In the genomic region with DNA sequence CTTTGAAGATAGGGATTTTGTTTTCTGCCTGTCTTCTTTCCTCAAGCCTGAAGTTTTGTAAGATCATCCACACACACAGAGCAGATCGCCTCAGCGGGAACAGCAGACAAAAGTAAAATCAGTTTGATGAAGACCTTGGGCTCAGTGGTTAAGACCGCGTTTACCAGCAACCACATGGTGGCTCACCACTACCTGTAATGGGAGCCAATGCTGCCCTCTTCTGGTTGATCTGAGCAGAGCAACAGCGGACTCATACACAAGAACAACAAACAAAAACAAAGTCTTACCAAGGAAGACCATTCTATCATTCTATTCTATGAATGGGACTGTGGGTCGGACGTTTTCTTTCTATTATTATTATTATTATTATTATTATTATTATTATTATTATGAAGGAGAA, we compare ENCODE assay signal across 9 mouse cellular contexts. TPM values are rescaled to one million over a fixed set of nuclear protein-coding genes. Genes with fewer than 3 reads are reported as not detected.
DNase-seq lines count a peak whose midpoint lies in the region; ATAC-seq and TF ChIP-seq lines count a peak whose summit lies in the region.
"Had no signal": no experiment of that assay in that cellular context is flagged by ENCODE, and none has a peak within 500 bp of the region (broad histone marks: within the 10 kb centered on the region; RNA-seq: fewer than 3 reads in every experiment).

No protein-coding gene starts in this region.

- intact Hi-C loops in heart, adult 2 months (cut with DNase I), result loop anchor here (2.0 kb wide), 1 partner anchor 72 kb away; no protein-coding TSS in a partner anchor
- intact Hi-C loops in left cerebral cortex, postnatal 10 days (cut with DNase I), result no loop called here

- H3K4me2 ChIP-seq in midbrain, embryonic 13.5 days (replicated peaks), result no peak overlapping the region

- peak; percentile 89 for TF ChIP-seq CTCF in heart, adult 2 months (IDR thresholded peaks at IDR 0.05)

- H3K4me3 ChIP-seq in midbrain, embryonic 10.5 days, result no peak overlapping the region
- no peak overlapping the region for H3K4me3 ChIP-seq in midbrain, embryonic 13.5 days (replicated peaks)
- no peak overlapping the region for H3K4me3 ChIP-seq in heart, adult 2 months
- H3K4me3 ChIP-seq: myocyte had no signal

- 37% methylated on average over 7 of the region's 7 CpGs for WGBS in midbrain, embryonic 10.5 days
- 37% methylated on average over 7 of the region's 7 CpGs for WGBS in midbrain, embryonic 13.5 days
- 17% methylated on average over 7 of the region's 7 CpGs for WGBS in heart, adult 2 months

- DNase-seq in midbrain, embryonic 10.5 days (ENCODE audit: low spot score), result peak; percentile 52
- DNase-seq in MEL-GATA-1-ER (ENCODE audit: extremely low read depth, low read depth), result peak; percentile 47
- DNase-seq in c-Kit-positive CD71-positive TER-119-negative erythroid progenitor cells, embryonic 14.5 days (ENCODE audit: low read depth), result peak; percentile 69
- peak; percentile 60 to 62 for DNase-seq in heart, adult 2 months
- peak; percentile 13 to 56 for DNase-seq in left cerebral cortex, postnatal 10 days (ENCODE audit: extremely low spot score in 1 of 2, low spot score in 2 of 2)
- DNase-seq in mesoderm, embryonic 11.5 days (ENCODE audit: low read depth, low spot score), result peak; percentile 65
- DNase-seq in thymus, postnatal 14 days, result peak; percentile 72

- no peak overlapping the region for H3K27ac ChIP-seq in midbrain, embryonic 10.5 days (replicated peaks)
- H3K27ac ChIP-seq in midbrain, embryonic 13.5 days, result no peak overlapping the region
- H3K27ac ChIP-seq in heart, adult 2 months, result no peak overlapping the region

- TF ChIP-seq EP300 in heart, adult 2 months (IDR thresholded peaks at IDR 0.05; ENCODE audit: insufficient read depth, low read depth, low read length), result peak; percentile 80; the same call in 1 of the 2 replicates

- peaks cover 1% of the 10 kb centered on the region; the same call in 1 of the 2 replicates for H3K36me3 ChIP-seq in midbrain, embryonic 10.5 days
- no peaks in the 10 kb centered on the region for H3K36me3 ChIP-seq in midbrain, embryonic 13.5 days
- H3K36me3 ChIP-seq in heart, adult 2 months (ENCODE audit: control insufficient read depth, insufficient read depth, low read length), result no peaks in the 10 kb centered on the region

- no peaks in the 10 kb centered on the region for H3K27me3 ChIP-seq in midbrain, embryonic 10.5 days (ENCODE audit: low read depth, poor library complexity, severe bottlenecking)
- no peaks in the 10 kb centered on the region for H3K27me3 ChIP-seq in midbrain, embryonic 13.5 days
- H3K27me3 ChIP-seq in heart, adult 2 months (ENCODE audit: control insufficient read depth, insufficient read depth, low read length), result no peaks in the 10 kb centered on the region

- no peak overlapping the region for H3K9ac ChIP-seq in midbrain, embryonic 13.5 days (replicated peaks)
- H3K9ac ChIP-seq in heart, adult 2 months (ENCODE audit: low read depth, low read length), result no peak overlapping the region

- TF ChIP-seq POLR2A in heart, adult 2 months (IDR thresholded peaks at IDR 0.05; ENCODE audit: insufficient read depth, low read depth, low read length), result no peak

- no peak for ATAC-seq in midbrain, embryonic 13.5 days

- H3K79me2 ChIP-seq in heart, adult 2 months (replicated peaks; ENCODE audit: control insufficient read depth, insufficient read depth, low read length), result no peaks in the 10 kb centered on the region

- no peaks in the 10 kb centered on the region for H3K9me3 ChIP-seq in midbrain, embryonic 10.5 days (replicated peaks)
- no peaks in the 10 kb centered on the region for H3K9me3 ChIP-seq in midbrain, embryonic 13.5 days

- H3K4me1 ChIP-seq in midbrain, embryonic 10.5 days, result peaks cover 15% of the 10 kb centered on the region
- H3K4me1 ChIP-seq in midbrain, embryonic 13.5 days (replicated peaks), result peaks cover 14% of the 10 kb centered on the region
- H3K4me1 ChIP-seq in heart, adult 2 months (ENCODE audit: control insufficient read depth, insufficient read depth, low read length), result peaks cover 1% of the 10 kb centered on the region; the same call in 1 of the 2 replicates

RNA-seq across cellular contexts. Expression of gene Slirp, which starts 27.0 kb away (rescaled TPM):
- 283 and 318 TPM in 2 replicates for polyA plus RNA-seq in midbrain, embryonic 10.5 days (2016; fragmentation: Nextera tagmentation; extraction: Ambion mirVana)
- 305 and 312 TPM in 2 replicates for polyA plus RNA-seq in midbrain, embryonic 13.5 days (2015; fragmentation: Nextera tagmentation; extraction: Ambion mirVana)
- total RNA-seq in heart, adult 2 months (2021), result 100 to 1,000 TPM; 169 to 173 TPM
- polyA plus RNA-seq in heart, adult 2 months (2012; rRNA removed), result 32.1 and 49.0 TPM in 2 replicates
- 10 to 100 TPM; 89.7 to 95.3 TPM for total RNA-seq in left cerebral cortex, postnatal 10 days (2021)

RNA-seq across cellular contexts. Expression of gene Alkbh1, which starts 27.1 kb away (rescaled TPM):
- 59.6 and 64.2 TPM in 2 replicates for polyA plus RNA-seq in midbrain, embryonic 10.5 days (2016; fragmentation: Nextera tagmentation; extraction: Ambion mirVana)
- 45.3 and 50.1 TPM in 2 replicates for polyA plus RNA-seq in midbrain, embryonic 13.5 days (2015; fragmentation: Nextera tagmentation; extraction: Ambion mirVana)
- 10 to 100 TPM in 1 of 2 experiments, 1 to 10 TPM in 1; 9.6 to 11.5 TPM for total RNA-seq in heart, adult 2 months (2021)
- 7.6 and 11.9 TPM in 2 replicates for polyA plus RNA-seq in heart, adult 2 months (2012; rRNA removed)
- 10 to 100 TPM; 19.3 to 19.6 TPM for total RNA-seq in left cerebral cortex, postnatal 10 days (2021)

RNA-seq across cellular contexts. Expression of gene Sptlc2, which starts 28.5 kb away (rescaled TPM):
- 50.9 and 57.6 TPM in 2 replicates for polyA plus RNA-seq in midbrain, embryonic 10.5 days (2016; fragmentation: Nextera tagmentation; extraction: Ambion mirVana)
- polyA plus RNA-seq in midbrain, embryonic 13.5 days (2015; fragmentation: Nextera tagmentation; extraction: Ambion mirVana), result 55.5 and 59.9 TPM in 2 replicates
- 10 to 100 TPM; 21.1 to 23.1 TPM for total RNA-seq in heart, adult 2 months (2021)
- polyA plus RNA-seq in heart, adult 2 months (2012; rRNA removed), result 5.0 and 9.8 TPM in 2 replicates
- total RNA-seq in left cerebral cortex, postnatal 10 days (2021), result 10 to 100 TPM; 61.4 to 64.8 TPM

RNA-seq across cellular contexts. Expression of gene Snw1, which starts 55.4 kb away (rescaled TPM):
- polyA plus RNA-seq in midbrain, embryonic 10.5 days (2016; fragmentation: Nextera tagmentation; extraction: Ambion mirVana), result 159 and 161 TPM in 2 replicates
- polyA plus RNA-seq in midbrain, embryonic 13.5 days (2015; fragmentation: Nextera tagmentation; extraction: Ambion mirVana), result 132 and 135 TPM in 2 replicates
- total RNA-seq in heart, adult 2 months (2021), result 10 to 100 TPM; 42.3 to 46.1 TPM
- polyA plus RNA-seq in heart, adult 2 months (2012; rRNA removed), result 8.5 and 15.6 TPM in 2 replicates
- 10 to 100 TPM; 44.9 to 48.5 TPM for total RNA-seq in left cerebral cortex, postnatal 10 days (2021)
